8 mouse cellular contexts compared by ENCODE assay signal in the genomic region with DNA sequence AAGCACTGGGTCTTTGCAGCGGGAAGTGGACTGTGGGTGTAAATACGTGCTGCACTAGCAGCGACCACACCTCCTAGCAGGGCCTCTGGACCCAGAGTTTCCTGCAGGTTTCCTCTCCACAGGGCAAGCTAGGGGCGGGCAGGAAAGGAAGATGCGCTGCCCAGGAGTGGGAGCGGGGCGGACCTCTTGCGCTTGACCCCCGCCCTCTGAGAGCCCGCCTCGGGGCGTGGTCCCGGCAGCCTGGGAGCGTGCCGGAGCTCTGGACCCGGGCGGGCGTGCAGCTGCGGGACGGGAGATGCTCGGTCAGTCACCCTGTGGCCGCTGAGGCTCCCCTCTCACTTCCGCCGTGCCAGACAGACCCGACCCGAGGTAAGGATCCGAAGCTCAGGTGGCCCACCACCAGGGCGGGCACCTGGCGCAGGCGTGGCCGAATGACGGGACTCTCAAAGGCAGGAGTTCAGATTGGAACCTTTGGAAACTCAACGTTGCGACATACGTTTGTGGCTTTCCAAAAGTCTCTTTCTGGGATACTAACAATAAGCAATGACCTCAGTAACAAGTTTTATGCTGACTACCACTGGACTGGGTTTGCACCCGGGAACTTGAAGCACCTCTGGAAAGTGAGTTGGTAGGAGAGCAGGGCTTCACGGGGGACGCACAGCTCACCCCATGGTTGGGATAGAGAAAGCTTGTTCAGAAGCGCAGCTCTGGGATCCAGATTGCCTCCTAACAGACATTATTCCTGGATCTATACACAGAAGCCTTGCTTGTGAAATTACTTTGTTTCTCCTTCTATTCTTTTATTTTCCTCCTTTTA. TPM values are rescaled to one million over a fixed set of nuclear protein-coding genes. Genes with fewer than 3 reads are reported as not detected.
DNase-seq lines count a peak whose midpoint lies in the region; ATAC-seq and TF ChIP-seq lines count a peak whose summit lies in the region.

Gene Thsd1, plus strand, starts transcription at position 253 of the 817 bp plus-strand sequence.

- no peak for TF ChIP-seq EP300 in liver, embryonic 14.5 days (IDR thresholded peaks at IDR 0.05; ENCODE audit: low read depth)

- peak; percentile 73 for ATAC-seq in liver, embryonic 14.5 days (ENCODE audit: insufficient read depth)

- DNase-seq in left cerebral cortex, postnatal 4 days = peak; percentile 27
- DNase-seq in left cerebral cortex, postnatal 36 days (ENCODE audit: low spot score in 2 of 2) = no peak
- DNase-seq in cerebellum, postnatal 14 days = peak; percentile 13 to 17
- DNase-seq in gastrocnemius, postnatal 25 days = peak; percentile 73
- peak; percentile 43 for DNase-seq in induced T-regulatory cell, adult 2 months (ENCODE audit: low read depth)
- DNase-seq in liver, embryonic 14.5 days (ENCODE audit: low read depth in 3 of 3, low spot score in 3 of 3) = peak in 2 of 3 experiments; percentile 7 to 14
- peak; percentile 68 for DNase-seq in neural tube, embryonic 10.5 days (ENCODE audit: extremely low spot score, low spot score)
- peak; percentile 38 for DNase-seq in thymus, postnatal 25 days

- no peak for TF ChIP-seq CTCF in liver, embryonic 14.5 days (IDR thresholded peaks at IDR 0.05; ENCODE audit: low read depth)

- intact Hi-C loops in left cerebral cortex, postnatal 4 days (cut with DNase I) = no loop called here
- intact Hi-C loops in left cerebral cortex, postnatal 36 days (cut with DNase I) = no loop called here

- no peaks in the 10 kb centered on the region for H3K4me1 ChIP-seq in liver, embryonic 14.5 days (replicated peaks; ENCODE audit: control insufficient read depth in 2 of 2, insufficient read depth in 2 of 2, low read length in 1 of 2)

- WGBS in liver, embryonic 14.5 days (ENCODE audit: insufficient replicate concordance) = 1% methylated on average over 39 of the region's 39 CpGs

- H3K27ac ChIP-seq in liver, embryonic 14.5 days = no peak within 1 kb of the TSS

- H3K4me2 ChIP-seq in liver, embryonic 14.5 days (ENCODE audit: low read depth) = peak within 1 kb of the TSS; percentile 66

- H3K9me3 ChIP-seq in liver, embryonic 14.5 days (ENCODE audit: control insufficient read depth, low read length) = no peaks in the 10 kb centered on the region

- 0 out of 2 replicates have a peak within 1 kb of the TSS, but pooled peaks have one; percentile 2 for H3K9ac ChIP-seq in liver, embryonic 14.5 days (replicated peaks)

- H3K27me3 ChIP-seq in liver, embryonic 14.5 days (ENCODE audit: control insufficient read depth, insufficient read depth, low read length) = peaks cover 25% of the 10 kb centered on the region

- H3K4me3 ChIP-seq in liver, embryonic 14.5 days (ENCODE audit: insufficient read depth in 1 of 2, low read depth in 2 of 2, low read length in 2 of 2) = peak within 1 kb of the TSS; percentile 25 to 54

- no peaks in the 10 kb centered on the region for H3K36me3 ChIP-seq in liver, embryonic 14.5 days (replicated peaks; ENCODE audit: control insufficient read depth, insufficient read depth, low read depth)

RNA-seq across cellular contexts. Expression of gene Thsd1, which starts in this region (rescaled TPM):
- 1 to 10 TPM; 5.5 to 6.6 TPM for total RNA-seq in left cerebral cortex, postnatal 4 days (2021)
- total RNA-seq in left cerebral cortex, postnatal 36 days (2021) = 1 to 10 TPM; 3.4 to 3.9 TPM
- total RNA-seq in gastrocnemius, postnatal 25 days (2021) = 1 to 10 TPM; 1.8 to 2.0 TPM
- 0.80 and 0.94 TPM in 2 replicates for polyA plus RNA-seq in liver, embryonic 14.5 days (2012; rRNA removed)
- polyA plus RNA-seq in liver, embryonic 14.5 days (2014; fragmentation: Nextera tagmentation; extraction: Ambion mirVana) = 1.1 and 1.3 TPM in 2 replicates

Comparison
In these comparisons a context has a peak if more than half of its experiments do, and no peak if none do; other contexts are left out.
1. DNase-seq: peak in left cerebral cortex, postnatal 4 days (single experiment), cerebellum, postnatal 14 days (2 of 2), gastrocnemius, postnatal 25 days (single experiment), induced T-regulatory cell, adult 2 months (single experiment), liver, embryonic 14.5 days (2 of 3), neural tube, embryonic 10.5 days (single experiment) and thymus, postnatal 25 days (single experiment); none in left cerebral cortex, postnatal 36 days (0 of 2).